Mouse (Mus musculus) midbrain, embryonic 12.5 days (tissue): ENCODE data around the gene Nprl2. TPM values are rescaled to one million over a fixed set of nuclear protein-coding genes. Genes with fewer than 3 reads are reported as not detected.
A peak's percentile ranks its signal among the peaks of the same experiment; 100 is the strongest.
"Not testable (repeated sequence)": the region's sequence is repeated elsewhere in the genome, so short reads cannot be mapped to it uniquely, and the experiment has no call there.

Experiments used
- ATAC-seq: fragments of 200-750 bp; cut with Nextera tagmentation; 2 replicates; pipeline ENCODE4 v1.8.0; 2017; ENCODE audit warnings: low read depth, moderate TSS enrichment, moderate library complexity; ENCODE audit not compliant: low FRiP score
- H3K27ac ChIP-seq: fragments of 300-500 bp; sonication (generic); replicated peaks from 2 replicates; pipeline ENCODE4 v1.5.1; 2016; ENCODE audit warnings: mild to moderate bottlenecking
- H3K27me3 ChIP-seq: fragments of 300-500 bp; sonication (generic); 2 replicates; pipeline ENCODE4 v1.6.1; 2016; ENCODE audit warnings: mild to moderate bottlenecking
- H3K36me3 ChIP-seq: fragments of 300-500 bp; sonication (generic); 2 replicates; pipeline ENCODE4 v1.6.1; 2016
- H3K4me1 ChIP-seq: fragments of 300-500 bp; sonication (generic); 2 replicates; pipeline ENCODE4 v1.6.1; 2016
- H3K4me2 ChIP-seq: fragments of 300-500 bp; sonication (generic); replicated peaks from 2 replicates; pipeline ENCODE4 v1.6.1; 2016; ENCODE audit warnings: mild to moderate bottlenecking, moderate library complexity
- H3K4me3 ChIP-seq: fragments of 300-500 bp; sonication (generic); 2 replicates; pipeline ENCODE4 v1.5.1; 2016; ENCODE audit warnings: mild to moderate bottlenecking
- H3K9ac ChIP-seq: fragments of 300-500 bp; sonication (generic); replicated peaks from 2 replicates; pipeline ENCODE4 v1.6.1; 2016; ENCODE audit warnings: mild to moderate bottlenecking, moderate library complexity
- H3K9me3 ChIP-seq: fragments of 300-500 bp; sonication (generic); 2 replicates; pipeline ENCODE4 v1.6.1; 2016; ENCODE audit warnings: mild to moderate bottlenecking
- WGBS: fragments of 180-500 bp; shearing (Covaris S2); methylation state at CpG from one replicate; pipeline ENCODE4 v1.1.7; 2016; 5-methylcytosine and 5-hydroxymethylcytosine counted together
- polyA plus RNA-seq: library from polyadenylated mRNA; unstranded; fragments of >200 nt; fragmentation: Nextera tagmentation; extraction: Ambion mirVana; gene quantifications from 2 replicates; pipeline ENCODE4 v1.2.1, GENCODE M21; 2016

The Nprl2 gene
- polyA plus RNA-seq, 1 experiment from 2014 or later, result 48.4 TPM

DNA sequence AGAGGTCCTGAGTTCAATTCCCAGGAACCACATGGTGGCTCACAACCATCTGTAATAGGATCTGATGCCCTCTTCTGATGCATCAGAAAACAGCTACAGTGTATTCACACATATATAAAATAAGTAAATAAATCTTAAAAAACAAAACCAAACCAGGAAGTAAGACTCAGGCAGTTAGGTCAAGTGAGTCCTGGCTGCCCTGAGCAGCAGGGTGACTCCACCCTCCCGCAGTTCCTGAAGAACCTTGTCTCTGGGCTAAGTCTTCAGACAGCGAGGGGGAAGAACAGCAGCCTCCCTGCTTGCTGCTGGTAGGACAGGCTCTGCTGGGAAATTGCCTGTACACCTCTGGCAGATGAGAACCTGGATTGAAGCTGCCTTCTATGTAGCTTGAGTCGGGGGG, 14.3 kb downstream of the Nprl2 start:
- no peaks in the 10 kb centered on the region for H3K9me3 ChIP-seq
- peaks cover 47% of the 10 kb centered on the region for H3K36me3 ChIP-seq
- peak overlapping the region; percentile 94 for H3K4me2 ChIP-seq
- no peak overlapping the region for H3K27ac ChIP-seq
- H3K4me3 ChIP-seq, result 0 out of 2 replicates have a peak overlapping the region, but pooled peaks have one; percentile 5
- ATAC-seq, result no peak
- no peak overlapping the region for H3K9ac ChIP-seq
- 88% methylated on average over 3 of the region's 3 CpGs for WGBS
- H3K4me1 ChIP-seq, result peaks cover 44% of the 10 kb centered on the region
- peaks cover 23% of the 10 kb centered on the region for H3K27me3 ChIP-seq

DNA sequence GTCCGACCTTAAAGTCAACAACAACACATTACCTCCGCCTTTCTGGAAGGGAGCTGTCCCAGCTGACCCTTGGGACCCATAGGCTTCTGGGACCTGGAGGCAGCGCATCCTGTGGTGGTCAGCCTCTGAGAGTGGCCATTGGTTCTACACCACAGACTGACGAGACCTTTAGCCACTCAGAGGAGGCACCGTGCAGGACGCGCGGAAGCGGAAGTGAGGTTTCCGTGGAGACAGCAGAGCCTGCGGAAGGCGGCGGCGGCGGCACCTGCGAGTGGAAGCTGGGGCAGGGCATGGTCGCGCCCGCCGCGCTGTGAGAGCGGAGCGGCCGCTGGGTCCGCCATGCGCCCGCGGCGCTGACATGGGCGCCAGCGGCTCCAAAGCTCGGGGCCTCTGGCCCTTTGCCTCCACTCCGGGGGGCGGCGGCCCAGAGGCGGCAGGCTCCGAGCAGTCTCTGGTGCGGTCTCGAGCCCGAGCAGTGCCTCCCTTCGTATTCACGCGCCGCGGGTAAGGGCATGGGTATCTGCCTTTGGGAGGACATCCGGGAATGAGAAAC, 21.1 kb downstream of the Nprl2 start, which contains the start of gene Tusc2:
Gene Tusc2 (plus strand): TSS at position 227 of the 553 bp plus-strand sequence.
- Histone ChIP-seq H3K27ac (peak within 1 kb of the TSS; percentile 63), H3K9ac (peak within 1 kb of the TSS; percentile 88), H3K4me1 (peaks cover 29% of the 10 kb centered on the region), H3K4me2 (peak within 1 kb of the TSS; percentile 81), H3K36me3 (peaks cover 58% of the 10 kb centered on the region), H3K9me3 (no peaks in the 10 kb centered on the region), H3K27me3 (no peaks in the 10 kb centered on the region), H3K4me3 (peak within 1 kb of the TSS; percentile 88)
- ATAC-seq, result peak; percentile 96
- under 1% methylated on average over 39 of the region's 46 CpGs for WGBS

DNA sequence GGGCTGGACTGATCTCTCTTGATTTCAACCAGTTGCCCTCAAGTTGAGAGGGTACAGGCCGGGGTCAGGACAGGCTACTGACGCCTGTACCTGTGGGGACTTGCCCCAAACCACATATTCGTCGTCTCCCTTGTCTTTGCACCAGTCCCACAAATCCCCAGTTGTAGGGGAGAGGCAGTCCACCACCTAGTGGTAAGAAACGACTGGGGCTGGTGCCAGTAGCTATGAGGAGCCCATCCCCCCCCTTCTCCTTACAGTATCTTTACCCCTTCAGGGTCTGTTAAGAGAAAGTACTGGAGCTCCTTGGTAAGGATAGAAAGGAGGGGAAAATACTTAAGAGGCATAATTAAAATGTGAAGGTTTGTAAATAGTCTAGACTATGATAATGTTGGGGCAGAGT, 23.5 kb downstream of the Nprl2 start:
- ATAC-seq, result not testable (repeated sequence)

DNA sequence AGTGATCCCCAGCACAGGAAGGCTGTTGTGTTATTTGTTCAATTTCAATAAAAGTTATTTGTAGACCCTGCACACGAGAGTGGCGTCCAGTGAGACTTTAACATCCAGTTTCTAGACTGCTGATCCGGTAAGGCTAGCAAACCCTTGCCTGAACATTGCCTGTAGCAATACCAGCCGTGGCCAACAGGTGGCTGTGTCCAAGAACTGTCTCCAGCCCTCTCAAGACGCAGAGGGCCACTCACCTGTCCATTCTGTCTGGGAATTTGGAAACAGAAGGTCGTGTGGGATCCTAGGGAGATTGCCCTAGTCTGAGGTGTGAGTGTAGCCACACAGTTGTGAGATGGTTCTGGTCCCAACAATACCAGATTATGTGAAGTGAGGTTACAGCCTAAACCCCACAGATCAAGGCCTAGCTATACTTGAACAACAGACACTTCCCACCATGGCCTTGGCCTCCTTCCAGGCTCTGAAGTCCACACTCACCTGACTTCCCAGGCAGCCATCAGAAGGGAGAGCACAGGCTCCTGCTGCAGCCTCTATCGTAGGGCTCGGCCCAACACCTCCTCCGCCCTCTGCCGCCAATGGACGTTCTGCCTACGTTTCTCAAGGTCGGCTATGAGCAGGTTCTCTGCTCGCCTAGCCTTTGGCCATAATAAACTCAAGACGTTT, 24.1 kb downstream of the Nprl2 start:
- Histone ChIP-seq H3K27ac (no peak overlapping the region), H3K4me3 (no peak overlapping the region), H3K27me3 (no peaks in the 10 kb centered on the region), H3K9me3 (no peaks in the 10 kb centered on the region), H3K36me3 (peaks cover 36% of the 10 kb centered on the region), H3K4me2 (no peak overlapping the region), H3K4me1 (peaks cover 47% of the 10 kb centered on the region), H3K9ac (no peak overlapping the region)
- no peak for ATAC-seq
- 60% methylated on average over 15 of the region's 15 CpGs for WGBS

More for the DNA sequence above, 23.5 kb downstream of the Nprl2 start:
- Histone ChIP-seq H3K36me3 (peaks cover 36% of the 10 kb centered on the region), H3K4me1 (peaks cover 40% of the 10 kb centered on the region)
- not testable (repeated sequence) for H3K4me2 ChIP-seq, H3K9me3 ChIP-seq, H3K4me3 ChIP-seq, H3K27me3 ChIP-seq, H3K9ac ChIP-seq, H3K27ac ChIP-seq
- 50% methylated on average over 5 of the region's 5 CpGs for WGBS

DNA sequence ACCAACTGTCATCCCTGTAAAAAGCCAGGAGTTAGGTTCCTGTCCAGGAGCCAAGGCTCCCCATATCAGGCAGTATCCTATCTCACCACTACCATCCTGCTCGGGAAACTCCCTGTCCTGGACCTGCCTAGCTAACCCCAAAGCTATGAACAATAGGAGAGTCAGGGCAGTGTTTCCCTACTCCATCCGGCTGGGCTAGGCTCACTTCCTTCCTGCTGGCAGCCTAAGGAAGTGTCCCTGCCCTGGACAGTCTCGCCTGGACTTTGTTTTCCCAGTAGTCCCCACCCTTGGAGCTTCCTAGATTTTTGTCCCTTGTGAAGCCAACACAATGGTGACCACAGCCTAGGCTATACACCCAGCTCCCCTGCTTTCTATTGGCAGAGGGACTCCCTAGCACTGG, 24.8 kb downstream of the Nprl2 start:
- Histone ChIP-seq H3K27me3 (no peaks in the 10 kb centered on the region), H3K27ac (no peak overlapping the region), H3K9me3 (no peaks in the 10 kb centered on the region), H3K4me3 (no peak overlapping the region), H3K36me3 (peaks cover 36% of the 10 kb centered on the region), H3K4me1 (peaks cover 53% of the 10 kb centered on the region), H3K9ac (no peak overlapping the region), H3K4me2 (no peak overlapping the region)
- ATAC-seq, result no peak
- 75% methylated on average over 3 of the region's 3 CpGs for WGBS

DNA sequence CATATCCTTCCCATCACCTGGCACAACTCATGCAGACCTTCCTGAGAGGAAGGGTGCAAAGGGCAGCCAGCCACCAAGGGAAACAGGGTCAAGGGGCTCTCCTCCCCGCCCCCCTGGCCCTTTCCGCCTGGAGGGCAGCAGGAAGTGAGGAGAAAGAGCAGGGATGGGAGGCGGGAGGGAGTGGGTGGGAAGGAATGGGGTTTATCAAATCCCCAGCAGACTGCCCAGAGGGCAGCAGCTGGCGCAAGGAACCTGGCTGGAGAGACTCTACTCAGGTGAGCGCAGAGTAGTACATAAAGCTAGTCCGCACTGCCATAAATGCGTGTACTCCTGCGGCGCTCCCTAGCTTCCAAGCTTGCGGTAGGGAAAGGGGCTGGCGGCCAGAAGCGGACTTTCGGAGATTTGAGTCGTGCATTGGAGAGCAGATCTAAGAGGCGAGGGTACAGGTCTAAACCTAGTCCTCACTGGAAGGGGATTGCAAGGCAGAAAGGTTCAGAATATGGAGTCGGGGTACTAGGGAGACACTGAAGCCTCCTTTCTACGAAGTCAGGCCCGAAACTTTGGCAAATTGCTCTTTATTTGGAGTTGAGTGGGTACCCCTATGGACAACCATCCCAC, 25.8 kb downstream of the Nprl2 start, which contains the start of gene Hyal2:
Gene Hyal2 (plus strand): TSS at position 244 of the 618 bp plus-strand sequence.
- peaks cover 53% of the 10 kb centered on the region for H3K4me1 ChIP-seq
- no peaks in the 10 kb centered on the region for H3K9me3 ChIP-seq
- peak within 1 kb of the TSS; percentile 92 for H3K4me3 ChIP-seq
- H3K36me3 ChIP-seq, result peaks cover 40% of the 10 kb centered on the region
- 5% methylated on average over 18 of the region's 18 CpGs for WGBS
- H3K27ac ChIP-seq, result peak within 1 kb of the TSS; percentile 87
- H3K27me3 ChIP-seq, result no peaks in the 10 kb centered on the region
- peak within 1 kb of the TSS; percentile 95 for H3K4me2 ChIP-seq
- no peak for ATAC-seq
- peak within 1 kb of the TSS; percentile 91 for H3K9ac ChIP-seq

DNA sequence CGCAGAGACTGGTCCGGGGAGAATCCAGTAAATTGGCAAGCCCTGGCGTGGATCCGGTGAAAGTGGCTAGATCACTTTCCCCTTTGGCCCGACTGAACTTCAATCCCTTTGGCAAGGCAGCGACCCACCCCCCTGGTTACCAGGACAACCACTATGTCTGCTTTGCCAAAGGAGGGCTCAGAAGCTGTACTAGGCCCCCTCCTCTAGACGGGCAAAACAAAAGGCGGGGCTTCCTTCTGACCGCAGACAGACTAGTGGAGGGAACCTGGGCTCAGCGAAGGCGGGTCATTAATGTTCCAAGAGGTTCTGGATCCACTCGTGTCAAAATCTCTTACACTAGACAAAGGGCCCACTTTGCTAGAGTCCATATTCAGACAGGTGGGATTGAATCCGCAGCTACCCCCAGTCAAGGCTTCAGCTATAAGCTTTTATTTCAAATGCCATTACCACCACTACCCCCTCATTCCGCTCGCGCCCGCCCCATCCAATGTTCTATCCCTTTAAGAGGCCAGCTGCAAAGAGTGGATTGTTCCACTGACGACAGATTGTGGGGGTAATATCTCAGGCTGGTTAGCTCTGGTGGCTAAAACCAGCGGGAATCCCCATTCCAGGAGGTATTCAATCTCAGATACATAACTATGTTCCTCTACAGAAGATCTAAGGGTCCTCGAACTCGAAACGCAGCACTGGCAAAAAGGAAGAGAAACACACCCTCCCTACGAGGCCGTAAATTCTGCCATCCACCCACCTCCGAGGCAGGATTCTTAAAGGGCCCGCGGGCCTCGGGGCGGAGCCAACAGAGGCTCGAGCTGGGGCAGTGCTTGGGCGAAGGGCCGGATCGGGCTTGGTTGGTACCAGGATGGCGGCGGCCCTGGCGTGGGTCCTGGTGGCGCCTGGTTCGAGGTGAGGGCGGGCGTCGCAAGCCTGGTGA, 26.6 kb downstream of the Nprl2 start:
- Histone ChIP-seq H3K36me3 (peaks cover 48% of the 10 kb centered on the region), H3K4me1 (peaks cover 50% of the 10 kb centered on the region), H3K9ac (peak overlapping the region; percentile 91), H3K27ac (peak overlapping the region; percentile 87), H3K4me2 (peak overlapping the region; percentile 95), H3K9me3 (no peaks in the 10 kb centered on the region), H3K27me3 (no peaks in the 10 kb centered on the region), H3K4me3 (peak overlapping the region; percentile 92)
- under 1% methylated on average over 41 of the region's 41 CpGs for WGBS
- peak; percentile 84 for ATAC-seq

DNA sequence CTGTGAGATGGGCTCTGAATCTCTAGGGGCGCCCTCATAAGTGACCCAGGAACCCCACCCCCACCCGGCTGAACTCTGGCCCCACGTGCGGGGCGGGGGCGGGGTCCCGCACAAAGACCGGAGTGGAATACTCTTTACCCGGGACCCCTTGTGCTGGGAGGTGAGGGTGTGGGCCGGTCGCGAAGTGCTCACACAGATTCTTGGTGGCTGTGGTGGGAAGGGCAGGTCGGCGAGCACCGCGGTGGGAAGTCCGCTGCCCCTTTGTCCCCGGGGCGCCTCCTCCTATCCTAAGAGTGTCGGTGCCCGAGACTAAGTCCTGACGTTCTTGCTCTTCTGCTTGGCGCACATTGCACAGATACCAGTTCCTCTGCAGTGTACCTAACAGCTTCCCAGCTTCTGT, 27.2 kb downstream of the Nprl2 start:
- Histone ChIP-seq H3K4me2 (peak overlapping the region; percentile 95), H3K36me3 (peaks cover 52% of the 10 kb centered on the region), H3K9me3 (no peaks in the 10 kb centered on the region), H3K27me3 (no peaks in the 10 kb centered on the region), H3K9ac (peak overlapping the region; percentile 91), H3K4me3 (peak overlapping the region; percentile 92), H3K4me1 (peaks cover 44% of the 10 kb centered on the region), H3K27ac (peak overlapping the region; percentile 87)
- 0% methylated on average over 23 of the region's 23 CpGs for WGBS
- peak; percentile 19 for ATAC-seq

DNA sequence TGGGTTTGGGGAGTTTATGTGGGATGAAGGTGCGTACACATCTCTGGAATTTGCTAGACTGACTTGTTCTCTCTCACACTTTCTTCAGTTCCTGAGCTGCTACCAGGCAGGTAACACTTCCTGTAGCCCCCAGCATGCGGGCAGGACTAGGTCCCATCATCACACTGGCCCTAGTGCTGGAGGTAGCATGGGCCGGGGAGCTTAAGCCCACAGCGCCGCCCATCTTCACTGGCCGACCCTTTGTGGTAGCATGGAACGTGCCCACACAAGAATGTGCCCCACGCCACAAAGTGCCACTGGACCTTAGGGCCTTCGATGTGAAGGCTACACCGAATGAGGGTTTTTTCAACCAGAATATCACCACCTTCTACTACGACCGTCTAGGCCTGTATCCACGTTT, 28.0 kb downstream of the Nprl2 start:
- no peaks in the 10 kb centered on the region for H3K27me3 ChIP-seq
- H3K36me3 ChIP-seq, result peaks cover 52% of the 10 kb centered on the region
- H3K4me3 ChIP-seq, result peak overlapping the region; percentile 92
- no peak for ATAC-seq
- peak overlapping the region; percentile 87 for H3K27ac ChIP-seq
- peaks cover 42% of the 10 kb centered on the region for H3K4me1 ChIP-seq
- no peaks in the 10 kb centered on the region for H3K9me3 ChIP-seq
- H3K9ac ChIP-seq, result peak overlapping the region; percentile 91
- peak overlapping the region; percentile 95 for H3K4me2 ChIP-seq
- 46% methylated on average over 13 of the region's 13 CpGs for WGBS

DNA sequence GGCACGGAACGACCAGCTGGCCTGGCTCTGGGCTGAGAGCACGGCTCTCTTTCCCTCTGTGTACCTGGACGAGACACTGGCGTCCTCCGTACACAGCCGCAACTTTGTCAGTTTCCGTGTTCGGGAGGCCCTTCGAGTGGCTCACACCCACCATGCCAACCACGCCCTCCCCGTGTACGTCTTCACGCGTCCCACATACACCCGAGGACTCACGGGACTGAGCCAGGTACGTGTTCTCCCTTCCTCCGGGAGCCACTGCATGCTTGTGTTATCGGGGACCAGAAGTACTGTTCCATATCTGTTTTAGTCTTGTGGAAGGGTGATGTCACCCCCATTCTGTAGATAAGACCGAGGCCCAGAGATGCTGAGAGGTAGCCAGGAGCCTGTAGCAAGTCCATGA, 28.8 kb downstream of the Nprl2 start:
- H3K27ac ChIP-seq, result no peak overlapping the region
- H3K27me3 ChIP-seq, result no peaks in the 10 kb centered on the region
- WGBS, result 96% methylated on average over 21 of the region's 21 CpGs
- peak overlapping the region; percentile 91; the same call in 1 of the 2 replicates for H3K9ac ChIP-seq
- H3K36me3 ChIP-seq, result peaks cover 45% of the 10 kb centered on the region
- peaks cover 42% of the 10 kb centered on the region for H3K4me1 ChIP-seq
- no peaks in the 10 kb centered on the region for H3K9me3 ChIP-seq
- H3K4me3 ChIP-seq, result peak overlapping the region; percentile 92
- ATAC-seq, result no peak
- H3K4me2 ChIP-seq, result peak overlapping the region; percentile 95

DNA sequence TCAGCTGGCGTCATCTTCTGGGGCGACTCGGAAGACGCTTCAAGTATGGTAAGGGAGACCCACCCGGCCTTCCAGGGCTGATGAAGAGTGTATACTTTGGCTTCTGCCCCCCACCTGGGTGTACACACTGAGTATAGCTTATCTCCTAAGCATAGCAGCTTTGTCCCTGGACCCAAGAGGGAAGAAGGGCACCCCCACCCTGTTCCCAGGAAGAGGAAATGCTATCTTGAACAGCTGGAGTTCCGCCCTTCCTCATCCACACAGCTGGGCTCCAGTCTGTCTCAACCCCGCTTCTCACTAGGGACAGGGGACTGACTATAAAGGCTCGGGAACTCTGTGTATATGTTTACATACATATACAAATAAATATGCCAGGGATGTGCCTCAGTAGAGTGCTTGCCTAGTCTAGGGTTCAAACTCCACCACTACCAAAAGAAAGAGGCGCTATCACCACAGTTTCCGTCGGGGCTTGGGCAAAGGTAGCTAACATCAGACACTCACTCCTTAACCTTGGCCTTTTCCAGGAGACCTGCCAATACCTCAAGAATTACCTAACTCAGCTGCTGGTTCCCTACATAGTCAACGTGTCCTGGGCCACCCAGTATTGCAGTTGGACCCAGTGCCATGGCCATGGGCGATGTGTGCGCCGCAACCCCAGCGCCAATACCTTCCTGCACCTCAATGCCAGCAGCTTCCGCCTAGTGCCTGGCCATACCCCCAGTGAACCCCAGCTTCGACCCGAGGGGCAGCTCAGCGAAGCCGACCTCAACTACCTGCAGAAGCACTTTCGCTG, 29.7 kb downstream of the Nprl2 start:
- Histone ChIP-seq H3K4me2 (peak overlapping the region; percentile 95), H3K36me3 (peaks cover 45% of the 10 kb centered on the region), H3K4me1 (peaks cover 39% of the 10 kb centered on the region), H3K9me3 (no peaks in the 10 kb centered on the region), H3K4me3 (0 out of 2 replicates have a peak overlapping the region, but pooled peaks have one; percentile 3), H3K27ac (no peak overlapping the region), H3K9ac (no peak overlapping the region; the same call in 1 of the 2 replicates), H3K27me3 (no peaks in the 10 kb centered on the region)
- 96% methylated on average over 22 of the region's 22 CpGs for WGBS
- no peak for ATAC-seq
